Mouse (Mus musculus): ENCODE data around the gene Wdr11.

GRCm38 (mm10) chr7:129657867-129658266 is 66.2 kb downstream of the Wdr11 start:
- TF ChIP-seq EP300 (IDR thresholded peaks at IDR 0.05; ENCODE audit: insufficient read depth, low read depth, low read length): no peak
- TF ChIP-seq CTCF (IDR thresholded peaks at IDR 0.05; ENCODE audit: low read depth, low read length): no peak
- no peak for TF ChIP-seq POLR2A (IDR thresholded peaks at IDR 0.05; ENCODE audit: insufficient read depth, low read length)

All from ES-Bruce4 (cell line).